Mouse (Mus musculus) forebrain, embryonic 16.5 days (tissue): ENCODE data around the gene Gm11567. TPM values are rescaled to one million over a fixed set of nuclear protein-coding genes. Genes with fewer than 3 reads are reported as not detected.
"Not testable (repeated sequence)": the region's sequence is repeated elsewhere in the genome, so short reads cannot be mapped to it uniquely, and the experiment has no call there.

Source experiments
- ATAC-seq: fragments of 200-750 bp; cut with Nextera tagmentation; 2 replicates; pipeline ENCODE4 v1.8.0; 2017; ENCODE audit warnings: mild to moderate bottlenecking, moderate library complexity
- H3K27ac ChIP-seq: fragments of 300-500 bp; sonication (generic); 2 replicates; pipeline ENCODE4 v1.5.1; 2014; ENCODE audit warnings: low read length, control low read depth
- H3K27me3 ChIP-seq: fragments of 300-500 bp; sonication (generic); replicated peaks from 2 replicates; pipeline ENCODE4 v1.6.1; 2014; ENCODE audit warnings: low read length; ENCODE audit not compliant: control insufficient read depth, insufficient read depth
- H3K36me3 ChIP-seq: fragments of 300-500 bp; sonication (generic); 2 replicates; pipeline ENCODE4 v1.6.1; 2014; ENCODE audit not compliant: control insufficient read depth, insufficient read depth
- H3K4me1 ChIP-seq: fragments of 300-500 bp; sonication (generic); replicated peaks from 2 replicates; pipeline ENCODE4 v1.6.1; 2014; ENCODE audit warnings: low read length; ENCODE audit not compliant: control insufficient read depth, insufficient read depth
- H3K4me2 ChIP-seq: fragments of 300-500 bp; sonication (generic); 2 replicates; pipeline ENCODE4 v1.6.1; 2014; ENCODE audit warnings: mild to moderate bottlenecking, low read length, control low read depth
- H3K4me3 ChIP-seq: fragments of 300-500 bp; sonication (generic); replicated peaks from 2 replicates; pipeline ENCODE4 v1.5.1; 2014; ENCODE audit warnings: mild to moderate bottlenecking, low read length, control low read depth
- H3K9ac ChIP-seq: fragments of 300-500 bp; sonication (generic); replicated peaks from 2 replicates; pipeline ENCODE4 v1.6.1; 2014; ENCODE audit warnings: low read depth, low read length, control low read depth
- H3K9me3 ChIP-seq: fragments of 300-500 bp; sonication (generic); 2 replicates; pipeline ENCODE4 v1.6.1; 2016; ENCODE audit warnings: low read length; ENCODE audit not compliant: control insufficient read depth
- WGBS: fragments of 180-500 bp; shearing (Covaris S2); extraction: QIAGEN DNeasy Blood & Tissue Kit; methylation state at CpG from one replicate; pipeline ENCODE4 v1.1.7; 2014; 5-methylcytosine and 5-hydroxymethylcytosine counted together
- polyA plus RNA-seq: library from polyadenylated mRNA; unstranded; fragments of >200 nt; fragmentation: Nextera tagmentation; extraction: Ambion mirVana; gene quantifications from 2 replicates; pipeline ENCODE4 v1.2.1, GENCODE M21; 2015

Gene Gm11567
- polyA plus RNA-seq: not detected in 2 replicates

GRCm38 (mm10) chr11:99878887-99879286 is at the start of gene Gm11567:
Gm11567 (plus strand) TSS chr11:99879187.
- H3K27me3 ChIP-seq, H3K9me3 ChIP-seq, H3K27ac ChIP-seq, H3K4me3 ChIP-seq, H3K4me2 ChIP-seq, H3K36me3 ChIP-seq, H3K4me1 ChIP-seq, ATAC-seq, H3K9ac ChIP-seq: not testable (repeated sequence)
- WGBS: 37% methylated on average over 1 of the region's 1 CpGs

- Histone ChIP-seq H3K4me3 (no peak within 1 kb of the TSS), H3K27ac (no peak within 1 kb of the TSS), H3K9me3 (no peaks in the 10 kb centered on the region), H3K4me1 (0 out of 2 replicates have a peak, but pooled peaks cover 3% of the 10 kb centered on the region), H3K36me3 (no peaks in the 10 kb centered on the region), H3K27me3 (no peaks in the 10 kb centered on the region), H3K4me2 (no peak within 1 kb of the TSS), H3K9ac (no peak within 1 kb of the TSS)
- 88% methylated on average over 1 of the region's 1 CpGs for WGBS
- ATAC-seq: no peak
Measured at GRCm38 (mm10) chr11:99837966-99838365, 41.0 kb upstream of the Gm11567 start, which contains the start of gene 2300003K06Rik. 2300003K06Rik (minus strand) TSS chr11:99838066.

- Histone ChIP-seq H3K27ac (no peak overlapping the region), H3K4me2 (no peak overlapping the region), H3K36me3 (no peaks in the 10 kb centered on the region), H3K27me3 (no peaks in the 10 kb centered on the region), H3K9me3 (no peaks in the 10 kb centered on the region), H3K4me1 (0 out of 2 replicates have a peak, but pooled peaks cover 3% of the 10 kb centered on the region), H3K9ac (no peak overlapping the region), H3K4me3 (no peak overlapping the region)
- ATAC-seq: no peak
- WGBS: 19% methylated on average over 1 of the region's 1 CpGs
Measured at GRCm38 (mm10) chr11:99842185-99842584, 36.8 kb upstream of the Gm11567 start.

- Histone ChIP-seq H3K27me3 (no peaks in the 10 kb centered on the region), H3K9ac (no peak overlapping the region), H3K4me1 (0 out of 2 replicates have a peak, but pooled peaks cover 3% of the 10 kb centered on the region), H3K9me3 (no peaks in the 10 kb centered on the region), H3K4me3 (no peak overlapping the region), H3K27ac (no peak overlapping the region), H3K36me3 (no peaks in the 10 kb centered on the region), H3K4me2 (no peak overlapping the region)
- 95% methylated on average over 2 of the region's 2 CpGs for WGBS
- ATAC-seq: no peak
Measured at GRCm38 (mm10) chr11:99846746-99847145, 32.2 kb upstream of the Gm11567 start.

DNA sequence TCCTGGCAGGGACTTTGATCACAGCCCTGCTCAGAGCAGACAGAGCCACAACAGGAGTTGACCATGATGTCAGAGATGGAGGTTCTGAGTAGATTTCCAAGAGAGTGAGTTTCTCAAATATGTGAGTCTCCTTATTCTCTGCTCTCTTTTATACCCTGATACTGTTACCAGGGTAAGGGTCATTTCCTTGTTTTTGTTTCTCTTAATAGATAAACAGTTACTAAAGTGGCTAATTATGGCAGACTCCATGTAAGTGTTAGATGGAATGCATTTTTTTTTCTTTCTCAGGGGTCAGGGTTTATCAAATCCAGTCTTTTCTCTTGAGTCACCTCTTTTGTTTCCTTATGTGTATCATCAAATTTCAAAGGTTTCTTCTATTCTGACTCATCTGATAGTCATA is 27.5 kb upstream of the Gm11567 start, which contains the start of gene Krtap4-16:
Krtap4-16 (minus strand) TSS at position 101 of the 400 bp plus-strand sequence.
- H3K4me2 ChIP-seq: no peak within 1 kb of the TSS
- H3K27ac ChIP-seq: no peak within 1 kb of the TSS
- no peaks in the 10 kb centered on the region for H3K36me3 ChIP-seq
- no peaks in the 10 kb centered on the region for H3K9me3 ChIP-seq
- no peaks in the 10 kb centered on the region for H3K4me1 ChIP-seq
- no peak for ATAC-seq
- H3K9ac ChIP-seq: no peak within 1 kb of the TSS
- no peak within 1 kb of the TSS for H3K4me3 ChIP-seq
- H3K27me3 ChIP-seq: no peaks in the 10 kb centered on the region

GRCm38 (mm10) chr11:99854121-99854520 is 24.9 kb upstream of the Gm11567 start:
- ATAC-seq: no peak
- 71% methylated on average over 3 of the region's 3 CpGs for WGBS
- no peak overlapping the region; the same call in 1 of the 2 replicates for H3K27ac ChIP-seq

GRCm38 (mm10) chr11:99857617-99858016 is 21.4 kb upstream of the Gm11567 start, which contains the start of gene Gm11568:
Gm11568 (plus strand) TSS chr11:99857917.
- Histone ChIP-seq H3K4me3 (no peak within 1 kb of the TSS), H3K27ac (no peak within 1 kb of the TSS), H3K9ac (no peak within 1 kb of the TSS), H3K4me1 (no peaks in the 10 kb centered on the region), H3K36me3 (no peaks in the 10 kb centered on the region), H3K27me3 (no peaks in the 10 kb centered on the region), H3K9me3 (no peaks in the 10 kb centered on the region), H3K4me2 (no peak within 1 kb of the TSS)
- WGBS: 90% methylated on average over 2 of the region's 2 CpGs
- ATAC-seq: no peak

More at GRCm38 (mm10) chr11:99854121-99854520, 24.9 kb upstream of the Gm11567 start:
- Histone ChIP-seq H3K4me1 (no peaks in the 10 kb centered on the region), H3K4me2 (no peak overlapping the region), H3K4me3 (no peak overlapping the region), H3K9me3 (no peaks in the 10 kb centered on the region), H3K27me3 (no peaks in the 10 kb centered on the region), H3K36me3 (no peaks in the 10 kb centered on the region), H3K9ac (no peak overlapping the region)

DNA sequence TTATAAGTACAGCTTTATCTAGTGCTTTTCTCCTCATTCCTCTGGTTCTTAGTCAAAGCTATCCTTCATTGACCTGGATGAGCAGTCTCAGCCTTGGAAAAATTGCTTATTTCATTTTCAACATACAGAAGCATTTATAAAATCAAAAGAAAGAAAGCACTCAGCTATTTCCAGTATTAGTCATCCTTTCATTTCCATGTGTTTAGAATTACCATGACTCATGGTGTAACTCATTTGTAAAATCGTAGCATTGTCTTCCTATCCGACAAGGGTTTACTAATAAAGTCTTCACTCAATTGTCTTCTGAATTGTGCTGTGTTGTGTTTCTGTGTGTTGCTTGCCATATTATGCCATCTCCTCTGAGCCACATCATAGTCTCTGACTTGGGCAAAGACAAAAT is 20.2 kb upstream of the Gm11567 start:
- Histone ChIP-seq H3K9ac (no peak overlapping the region), H3K9me3 (no peaks in the 10 kb centered on the region), H3K27me3 (no peaks in the 10 kb centered on the region), H3K36me3 (no peaks in the 10 kb centered on the region), H3K4me1 (no peaks in the 10 kb centered on the region), H3K27ac (no peak overlapping the region), H3K4me3 (no peak overlapping the region), H3K4me2 (no peak overlapping the region)
- no peak for ATAC-seq
- WGBS: 54% methylated on average over 2 of the region's 2 CpGs

DNA sequence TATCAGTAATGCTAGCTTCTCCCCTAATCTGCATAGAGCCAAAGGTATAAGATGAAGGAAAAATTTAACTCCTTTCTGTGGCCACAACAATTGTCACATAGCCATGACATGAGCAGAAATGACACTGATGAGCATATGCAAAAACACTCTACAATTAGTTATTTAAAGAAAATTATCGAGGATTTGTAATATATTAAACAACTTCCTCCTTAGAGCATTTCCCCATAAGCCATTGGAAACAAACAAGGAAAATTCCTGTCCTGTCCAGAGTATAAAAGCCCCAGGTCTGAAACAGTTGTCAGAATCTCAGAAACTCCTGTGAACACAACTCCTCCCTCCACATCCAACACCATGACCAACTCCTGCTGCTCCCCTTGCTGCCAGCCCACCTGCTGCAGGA is 14.8 kb upstream of the Gm11567 start, which contains the start of gene Gm11559:
Gm11559 (plus strand) TSS at position 301 of the 400 bp plus-strand sequence.
- H3K4me3 ChIP-seq, ATAC-seq, H3K4me2 ChIP-seq, H3K9me3 ChIP-seq, H3K27me3 ChIP-seq, H3K9ac ChIP-seq, H3K36me3 ChIP-seq, H3K27ac ChIP-seq, H3K4me1 ChIP-seq: not testable (repeated sequence)
- WGBS: 76% methylated on average over 1 of the region's 1 CpGs

DNA sequence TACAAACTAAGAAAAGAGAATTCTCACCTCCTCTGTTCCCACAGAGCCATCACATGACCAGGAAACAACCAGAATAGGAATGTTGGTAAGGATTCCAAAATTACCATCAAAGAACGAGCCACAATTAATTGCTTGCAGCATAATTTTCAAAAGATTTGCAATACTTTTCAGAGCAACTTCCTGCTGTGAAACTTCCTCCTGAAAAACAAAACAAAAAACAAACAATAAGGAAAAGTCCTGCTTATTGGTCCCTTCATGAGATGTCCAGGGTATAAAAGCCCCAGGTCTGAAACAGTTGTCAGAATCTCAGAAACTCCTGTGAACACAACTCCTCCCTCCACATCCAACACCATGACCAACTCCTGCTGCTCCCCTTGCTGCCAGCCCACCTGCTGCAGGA is 5.9 kb upstream of the Gm11567 start, which contains the start of gene Krtap9-1:
Krtap9-1 (plus strand) TSS at position 301 of the 400 bp plus-strand sequence.
- not testable (repeated sequence) for ATAC-seq, H3K4me2 ChIP-seq, H3K36me3 ChIP-seq, H3K27ac ChIP-seq, H3K4me3 ChIP-seq, H3K9me3 ChIP-seq, H3K4me1 ChIP-seq, H3K9ac ChIP-seq, H3K27me3 ChIP-seq
- 64% methylated on average over 1 of the region's 1 CpGs for WGBS
